Mouse (Mus musculus): Measurements from ENCODE around the gene Mtus2. TPM values are rescaled to one million over a fixed set of nuclear protein-coding genes. Genes with fewer than 3 reads are reported as not detected.

Mtus2 gene
- polyA plus RNA-seq (2011; ENCODE audit: insufficient read depth, insufficient read length, low replicate concordance, missing spikeins) = not detected in 2 replicates

- no peak within 1 kb of the TSS for H3K4me3 ChIP-seq (replicated peaks; ENCODE audit: control insufficient read depth, low read depth, low read length)
- 4% methylated on average over 55 of the region's 55 CpGs for WGBS
Measured at GRCm38 (mm10) chr5:147956821-147957564, at the start of gene Mtus2. Gene Mtus2 (plus strand): TSS chr5:147957320.

GRCm38 (mm10) chr5:147907851-147908250, 49.3 kb upstream of the Mtus2 start:
- H3K27ac ChIP-seq (ENCODE audit: control insufficient read depth, insufficient read depth, low read depth, low read length, poor library complexity) = no peak overlapping the region
- 88% methylated on average over 8 of the region's 8 CpGs for WGBS
- no peaks in the 10 kb centered on the region for H3K4me1 ChIP-seq (ENCODE audit: control insufficient read depth, insufficient read depth, low read length)
- no peak overlapping the region for H3K4me3 ChIP-seq (replicated peaks; ENCODE audit: control insufficient read depth, low read depth, low read length)
- TF ChIP-seq POLR2A (IDR thresholded peaks at IDR 0.05; ENCODE audit: borderline replicate concordance, control insufficient read depth, low read depth, low read length) (no peak), CTCF (IDR thresholded peaks at IDR 0.05; ENCODE audit: control insufficient read depth, insufficient read depth, low read length) (no peak)

More at GRCm38 (mm10) chr5:147956821-147957564, at the start of gene Mtus2:
- Histone ChIP-seq H3K4me1 (ENCODE audit: control insufficient read depth, insufficient read depth, low read length) (no peaks in the 10 kb centered on the region), H3K27ac (ENCODE audit: control insufficient read depth, insufficient read depth, low read depth, low read length, poor library complexity) (no peak within 1 kb of the TSS)
- TF ChIP-seq POLR2A (IDR thresholded peaks at IDR 0.05; ENCODE audit: borderline replicate concordance, control insufficient read depth, low read depth, low read length) (no peak), CTCF (IDR thresholded peaks at IDR 0.05; ENCODE audit: control insufficient read depth, insufficient read depth, low read length) (peak; percentile 47; the same call in 1 of the 2 replicates)

- Histone ChIP-seq H3K4me1 (ENCODE audit: control insufficient read depth, insufficient read depth, low read length) (no peaks in the 10 kb centered on the region), H3K4me3 (replicated peaks; ENCODE audit: control insufficient read depth, low read depth, low read length) (no peak overlapping the region), H3K27ac (ENCODE audit: control insufficient read depth, insufficient read depth, low read depth, low read length, poor library complexity) (no peak overlapping the region)
- TF ChIP-seq POLR2A (IDR thresholded peaks at IDR 0.05; ENCODE audit: borderline replicate concordance, control insufficient read depth, low read depth, low read length) = no peak
- WGBS = 62% methylated on average over 12 of the region's 12 CpGs
Measured at GRCm38 (mm10) chr5:147910807-147911509, 46.2 kb upstream of the Mtus2 start.

GRCm38 (mm10) chr5:147911744-147912143, 45.4 kb upstream of the Mtus2 start:
- 52% methylated on average over 5 of the region's 5 CpGs for WGBS
- Histone ChIP-seq H3K4me1 (ENCODE audit: control insufficient read depth, insufficient read depth, low read length) (no peaks in the 10 kb centered on the region), H3K27ac (ENCODE audit: control insufficient read depth, insufficient read depth, low read depth, low read length, poor library complexity) (no peak overlapping the region), H3K4me3 (replicated peaks; ENCODE audit: control insufficient read depth, low read depth, low read length) (no peak overlapping the region)
- TF ChIP-seq POLR2A (IDR thresholded peaks at IDR 0.05; ENCODE audit: borderline replicate concordance, control insufficient read depth, low read depth, low read length) (no peak), CTCF (IDR thresholded peaks at IDR 0.05; ENCODE audit: control insufficient read depth, insufficient read depth, low read length) (no peak)

- TF ChIP-seq CTCF (IDR thresholded peaks at IDR 0.05; ENCODE audit: control insufficient read depth, insufficient read depth, low read length) (no peak), POLR2A (IDR thresholded peaks at IDR 0.05; ENCODE audit: borderline replicate concordance, control insufficient read depth, low read depth, low read length) (no peak)
- WGBS = 45% methylated on average over 14 of the region's 14 CpGs
- H3K27ac ChIP-seq (ENCODE audit: control insufficient read depth, insufficient read depth, low read depth, low read length, poor library complexity) = no peak overlapping the region
- no peaks in the 10 kb centered on the region for H3K4me1 ChIP-seq (ENCODE audit: control insufficient read depth, insufficient read depth, low read length)
- no peak overlapping the region for H3K4me3 ChIP-seq (replicated peaks; ENCODE audit: control insufficient read depth, low read depth, low read length)
Measured at GRCm38 (mm10) chr5:147913241-147913842, 43.8 kb upstream of the Mtus2 start.

- H3K4me1 ChIP-seq (ENCODE audit: control insufficient read depth, insufficient read depth, low read length) = no peaks in the 10 kb centered on the region
- H3K27ac ChIP-seq (ENCODE audit: control insufficient read depth, insufficient read depth, low read depth, low read length, poor library complexity) = no peak overlapping the region
- TF ChIP-seq CTCF (IDR thresholded peaks at IDR 0.05; ENCODE audit: control insufficient read depth, insufficient read depth, low read length) (no peak), POLR2A (IDR thresholded peaks at IDR 0.05; ENCODE audit: borderline replicate concordance, control insufficient read depth, low read depth, low read length) (no peak)
- no peak overlapping the region for H3K4me3 ChIP-seq (replicated peaks; ENCODE audit: control insufficient read depth, low read depth, low read length)
- 46% methylated on average over 6 of the region's 6 CpGs for WGBS
Measured at GRCm38 (mm10) chr5:147915038-147915566, 42.0 kb upstream of the Mtus2 start.

- no peaks in the 10 kb centered on the region for H3K4me1 ChIP-seq (ENCODE audit: control insufficient read depth, insufficient read depth, low read length)
- no peak overlapping the region for H3K27ac ChIP-seq (ENCODE audit: control insufficient read depth, insufficient read depth, low read depth, low read length, poor library complexity)
- no peak for TF ChIP-seq POLR2A (IDR thresholded peaks at IDR 0.05; ENCODE audit: borderline replicate concordance, control insufficient read depth, low read depth, low read length)
- TF ChIP-seq CTCF (IDR thresholded peaks at IDR 0.05; ENCODE audit: control insufficient read depth, insufficient read depth, low read length) = no peak
- 82% methylated on average over 9 of the region's 9 CpGs for WGBS
- H3K4me3 ChIP-seq (replicated peaks; ENCODE audit: control insufficient read depth, low read depth, low read length) = no peak overlapping the region
Measured at GRCm38 (mm10) chr5:147916171-147916570, 40.9 kb upstream of the Mtus2 start.
